Mouse (Mus musculus) midbrain, embryonic 15.5 days (tissue): ENCODE data around the gene Ggt6. TPM values are rescaled to one million over a fixed set of nuclear protein-coding genes. Genes with fewer than 3 reads are reported as not detected.

Experiments used
- ATAC-seq: fragments of 200-750 bp; cut with Nextera tagmentation; replicated peaks from 2 replicates; pipeline ENCODE4 v1.8.0; 2017; ENCODE audit warnings: moderate TSS enrichment
- H3K27ac ChIP-seq: fragments of 300-500 bp; sonication (generic); 2 replicates; pipeline ENCODE4 v1.5.1; 2015; ENCODE audit warnings: mild to moderate bottlenecking, inconsistent platforms
- H3K27me3 ChIP-seq: fragments of 300-500 bp; sonication (generic); replicated peaks from 2 replicates; pipeline ENCODE4 v1.6.1; 2015; ENCODE audit warnings: inconsistent platforms
- H3K36me3 ChIP-seq: fragments of 300-500 bp; sonication (generic); replicated peaks from 2 replicates; pipeline ENCODE4 v1.6.1; 2015; ENCODE audit warnings: inconsistent platforms
- H3K4me1 ChIP-seq: fragments of 300-500 bp; sonication (generic); 2 replicates; pipeline ENCODE4 v1.6.1; 2015; ENCODE audit warnings: inconsistent platforms
- H3K4me2 ChIP-seq: fragments of 300-500 bp; sonication (generic); 2 replicates; pipeline ENCODE4 v1.6.1; 2015; ENCODE audit warnings: inconsistent platforms, mild to moderate bottlenecking, moderate library complexity
- H3K4me3 ChIP-seq: fragments of 300-500 bp; sonication (generic); 2 replicates; pipeline ENCODE4 v1.5.1; 2015; ENCODE audit warnings: mild to moderate bottlenecking, inconsistent platforms
- H3K9ac ChIP-seq: fragments of 300-500 bp; sonication (generic); 2 replicates; pipeline ENCODE4 v1.6.1; 2015; ENCODE audit warnings: mild to moderate bottlenecking, inconsistent platforms
- H3K9me3 ChIP-seq: fragments of 300-500 bp; sonication (generic); 2 replicates; pipeline ENCODE4 v1.6.1; 2016; ENCODE audit warnings: inconsistent platforms
- WGBS: fragments of 180-500 bp; shearing (Covaris S2); methylation state at CpG from one replicate; pipeline ENCODE4 v1.1.7; 2015; ENCODE audit warnings: mixed read lengths; 5-methylcytosine and 5-hydroxymethylcytosine counted together
- polyA plus RNA-seq: library from polyadenylated mRNA; unstranded; fragments of >200 nt; fragmentation: Nextera tagmentation; extraction: Ambion mirVana; gene quantifications from 2 replicates; pipeline ENCODE4 v1.2.1, GENCODE M21; 2015

Ggt6 gene
- polyA plus RNA-seq, 1 experiment from 2014 or later: not detected

GRCm38 (mm10) chr11:72470004-72470403 is 34.7 kb downstream of the Ggt6 start:
- Histone ChIP-seq H3K4me3 (no peak overlapping the region), H3K4me2 (no peak overlapping the region), H3K9me3 (no peaks in the 10 kb centered on the region), H3K4me1 (no peaks in the 10 kb centered on the region), H3K27ac (no peak overlapping the region), H3K9ac (no peak overlapping the region), H3K36me3 (0 out of 2 replicates have a peak, but pooled peaks cover 5% of the 10 kb centered on the region), H3K27me3 (no peaks in the 10 kb centered on the region)
- ATAC-seq: no peak
- WGBS: 68% methylated on average over 4 of the region's 4 CpGs

GRCm38 (mm10) chr11:72471381-72471780 is 36.1 kb downstream of the Ggt6 start:
- no peaks in the 10 kb centered on the region for H3K27me3 ChIP-seq
- H3K36me3 ChIP-seq: 0 out of 2 replicates have a peak, but pooled peaks cover 5% of the 10 kb centered on the region
- no peak overlapping the region for H3K4me3 ChIP-seq
- no peak for ATAC-seq
- no peaks in the 10 kb centered on the region for H3K4me1 ChIP-seq
- H3K9me3 ChIP-seq: no peaks in the 10 kb centered on the region
- no peak overlapping the region for H3K9ac ChIP-seq
- WGBS: 75% methylated on average over 6 of the region's 6 CpGs
- no peak overlapping the region for H3K4me2 ChIP-seq
- H3K27ac ChIP-seq: no peak overlapping the region

- no peak overlapping the region for H3K4me2 ChIP-seq
- no peak overlapping the region for H3K4me3 ChIP-seq
- H3K4me1 ChIP-seq: peaks cover 7% of the 10 kb centered on the region
- no peaks in the 10 kb centered on the region for H3K27me3 ChIP-seq
- WGBS: 93% methylated on average over 4 of the region's 4 CpGs
- H3K9ac ChIP-seq: no peak overlapping the region
- no peak overlapping the region for H3K27ac ChIP-seq
- H3K36me3 ChIP-seq: 0 out of 2 replicates have a peak, but pooled peaks cover 5% of the 10 kb centered on the region
- ATAC-seq: no peak
- no peaks in the 10 kb centered on the region for H3K9me3 ChIP-seq
Observed at GRCm38 (mm10) chr11:72473540-72473939, 38.2 kb downstream of the Ggt6 start.

- Histone ChIP-seq H3K9me3 (no peaks in the 10 kb centered on the region), H3K9ac (no peak overlapping the region), H3K4me1 (peaks cover 7% of the 10 kb centered on the region), H3K36me3 (0 out of 2 replicates have a peak, but pooled peaks cover 5% of the 10 kb centered on the region), H3K27ac (no peak overlapping the region), H3K4me3 (no peak overlapping the region), H3K4me2 (no peak overlapping the region), H3K27me3 (no peaks in the 10 kb centered on the region)
- no peak for ATAC-seq
- WGBS: 81% methylated on average over 3 of the region's 3 CpGs
Observed at GRCm38 (mm10) chr11:72474926-72475325, 39.6 kb downstream of the Ggt6 start.

- no peak for ATAC-seq
- no peak overlapping the region for H3K27ac ChIP-seq
- no peak overlapping the region for H3K4me3 ChIP-seq
- no peaks in the 10 kb centered on the region for H3K9me3 ChIP-seq
- peaks cover 7% of the 10 kb centered on the region for H3K4me1 ChIP-seq
- H3K4me2 ChIP-seq: no peak overlapping the region
- H3K27me3 ChIP-seq: no peaks in the 10 kb centered on the region
- no peak overlapping the region for H3K9ac ChIP-seq
- H3K36me3 ChIP-seq: 0 out of 2 replicates have a peak, but pooled peaks cover 5% of the 10 kb centered on the region
- WGBS: 84% methylated on average over 7 of the region's 7 CpGs
Observed at GRCm38 (mm10) chr11:72475408-72475807, 40.1 kb downstream of the Ggt6 start.

GRCm38 (mm10) chr11:72476074-72476625 is 40.8 kb downstream of the Ggt6 start:
- no peak for ATAC-seq
- H3K9me3 ChIP-seq: no peaks in the 10 kb centered on the region
- 82% methylated on average over 7 of the region's 7 CpGs for WGBS
- no peak overlapping the region for H3K4me2 ChIP-seq
- 0 out of 2 replicates have a peak, but pooled peaks cover 5% of the 10 kb centered on the region for H3K36me3 ChIP-seq
- H3K27me3 ChIP-seq: no peaks in the 10 kb centered on the region
- H3K9ac ChIP-seq: no peak overlapping the region
- no peak overlapping the region for H3K27ac ChIP-seq
- H3K4me3 ChIP-seq: no peak overlapping the region
- H3K4me1 ChIP-seq: peaks cover 7% of the 10 kb centered on the region

- Histone ChIP-seq H3K4me2 (no peak overlapping the region), H3K4me3 (no peak overlapping the region), H3K4me1 (peaks cover 7% of the 10 kb centered on the region), H3K9me3 (no peaks in the 10 kb centered on the region), H3K27ac (0 out of 2 replicates have a peak overlapping the region, but pooled peaks have one; percentile 12), H3K27me3 (no peaks in the 10 kb centered on the region), H3K36me3 (0 out of 2 replicates have a peak, but pooled peaks cover 5% of the 10 kb centered on the region), H3K9ac (no peak overlapping the region)
- ATAC-seq: no peak
- 37% methylated on average over 5 of the region's 5 CpGs for WGBS
Observed at GRCm38 (mm10) chr11:72477182-72477581, 41.9 kb downstream of the Ggt6 start.

GRCm38 (mm10) chr11:72477653-72478052 is 42.3 kb downstream of the Ggt6 start:
- Histone ChIP-seq H3K27ac (no peak overlapping the region), H3K4me3 (no peak overlapping the region), H3K4me2 (no peak overlapping the region), H3K4me1 (peaks cover 7% of the 10 kb centered on the region), H3K9me3 (no peaks in the 10 kb centered on the region), H3K36me3 (0 out of 2 replicates have a peak, but pooled peaks cover 5% of the 10 kb centered on the region), H3K27me3 (no peaks in the 10 kb centered on the region), H3K9ac (no peak overlapping the region)
- WGBS: 86% methylated on average over 1 of the region's 1 CpGs
- ATAC-seq: 0 out of 2 replicates have a peak, but pooled peaks have one; percentile 44

- H3K27ac ChIP-seq: no peak overlapping the region
- H3K4me2 ChIP-seq: no peak overlapping the region
- peaks cover 7% of the 10 kb centered on the region for H3K4me1 ChIP-seq
- no peak overlapping the region for H3K4me3 ChIP-seq
- H3K36me3 ChIP-seq: no peaks in the 10 kb centered on the region
- H3K9me3 ChIP-seq: no peaks in the 10 kb centered on the region
- WGBS: 72% methylated on average over 6 of the region's 6 CpGs
- no peaks in the 10 kb centered on the region for H3K27me3 ChIP-seq
- no peak for ATAC-seq
- no peak overlapping the region for H3K9ac ChIP-seq
Observed at GRCm38 (mm10) chr11:72478228-72478627, 42.9 kb downstream of the Ggt6 start.

- no peaks in the 10 kb centered on the region for H3K36me3 ChIP-seq
- H3K27ac ChIP-seq: no peak overlapping the region
- no peak for ATAC-seq
- H3K4me1 ChIP-seq: peaks cover 8% of the 10 kb centered on the region
- H3K9me3 ChIP-seq: no peaks in the 10 kb centered on the region
- no peak overlapping the region for H3K9ac ChIP-seq
- 89% methylated on average over 2 of the region's 2 CpGs for WGBS
- no peak overlapping the region for H3K4me2 ChIP-seq
- no peak overlapping the region for H3K4me3 ChIP-seq
- no peaks in the 10 kb centered on the region for H3K27me3 ChIP-seq
Observed at GRCm38 (mm10) chr11:72479499-72479898, 44.2 kb downstream of the Ggt6 start.

- WGBS: 87% methylated on average over 5 of the region's 5 CpGs
- no peak overlapping the region for H3K4me3 ChIP-seq
- H3K36me3 ChIP-seq: no peaks in the 10 kb centered on the region
Observed at GRCm38 (mm10) chr11:72481313-72481712, 46.0 kb downstream of the Ggt6 start.

GRCm38 (mm10) chr11:72481952-72482351 is 46.6 kb downstream of the Ggt6 start:
- 90% methylated on average over 4 of the region's 4 CpGs for WGBS
- H3K4me3 ChIP-seq: no peak overlapping the region
- H3K27me3 ChIP-seq: no peaks in the 10 kb centered on the region
- ATAC-seq: no peak
- H3K27ac ChIP-seq: no peak overlapping the region
- H3K9ac ChIP-seq: no peak overlapping the region
- H3K9me3 ChIP-seq: no peaks in the 10 kb centered on the region
- no peak overlapping the region for H3K4me2 ChIP-seq
- H3K36me3 ChIP-seq: no peaks in the 10 kb centered on the region
- peaks cover 30% of the 10 kb centered on the region for H3K4me1 ChIP-seq

More at GRCm38 (mm10) chr11:72481313-72481712, 46.0 kb downstream of the Ggt6 start:
- ATAC-seq: no peak
- Histone ChIP-seq H3K9ac (no peak overlapping the region), H3K27me3 (no peaks in the 10 kb centered on the region), H3K4me1 (peaks cover 25% of the 10 kb centered on the region), H3K27ac (no peak overlapping the region), H3K9me3 (no peaks in the 10 kb centered on the region), H3K4me2 (no peak overlapping the region)

- Histone ChIP-seq H3K36me3 (no peaks in the 10 kb centered on the region), H3K9ac (no peak overlapping the region), H3K9me3 (no peaks in the 10 kb centered on the region), H3K27ac (no peak overlapping the region), H3K27me3 (no peaks in the 10 kb centered on the region), H3K4me1 (peaks cover 39% of the 10 kb centered on the region), H3K4me2 (no peak overlapping the region), H3K4me3 (no peak overlapping the region)
- no peak for ATAC-seq
- 82% methylated on average over 6 of the region's 6 CpGs for WGBS
Observed at GRCm38 (mm10) chr11:72484549-72484948, 49.2 kb downstream of the Ggt6 start.
